Mouse (Mus musculus) heart, embryonic 13.5 days (tissue): ENCODE data around the gene Gli3. TPM values are rescaled to one million over a fixed set of nuclear protein-coding genes. Genes with fewer than 3 reads are reported as not detected.

Source experiments
- ATAC-seq: fragments of 200-750 bp; cut with Nextera tagmentation; 2 replicates; pipeline ENCODE4 v1.8.0; 2017; ENCODE audit warnings: moderate TSS enrichment; ENCODE audit not compliant: insufficient number of reproducible peaks, low FRiP score, low TSS enrichment; ENCODE audit errors: extremely low read depth
- H3K27ac ChIP-seq: fragments of 300-500 bp; sonication (generic); replicated peaks from 2 replicates; pipeline ENCODE4 v1.5.1; 2015; ENCODE audit warnings: moderate library complexity, mild to moderate bottlenecking, inconsistent platforms
- H3K27me3 ChIP-seq: fragments of 300-500 bp; sonication (generic); replicated peaks from 2 replicates; pipeline ENCODE4 v1.6.1; 2015; ENCODE audit warnings: mild to moderate bottlenecking, inconsistent platforms
- H3K36me3 ChIP-seq: fragments of 300-500 bp; sonication (generic); 2 replicates; pipeline ENCODE4 v1.6.1; 2015; ENCODE audit warnings: mild to moderate bottlenecking, inconsistent platforms
- H3K4me1 ChIP-seq: fragments of 300-500 bp; sonication (generic); 2 replicates; pipeline ENCODE4 v1.6.1; 2015; ENCODE audit warnings: inconsistent platforms
- H3K4me2 ChIP-seq: fragments of 300-500 bp; sonication (generic); 2 replicates; pipeline ENCODE4 v1.6.1; 2015; ENCODE audit warnings: inconsistent platforms, mild to moderate bottlenecking, moderate library complexity
- H3K4me3 ChIP-seq: fragments of 300-500 bp; sonication (generic); 2 replicates; pipeline ENCODE4 v1.5.1; 2015; ENCODE audit warnings: moderate library complexity, mild to moderate bottlenecking, inconsistent platforms
- H3K9ac ChIP-seq: fragments of 300-500 bp; sonication (generic); 2 replicates; pipeline ENCODE4 v1.6.1; 2015; ENCODE audit warnings: inconsistent platforms, mild to moderate bottlenecking, moderate library complexity
- H3K9me3 ChIP-seq: fragments of 300-500 bp; sonication (generic); 2 replicates; pipeline ENCODE4 v1.6.1; 2016; ENCODE audit warnings: inconsistent platforms
- WGBS: fragments of 180-500 bp; shearing (Covaris S2); methylation state at CpG from one replicate; pipeline ENCODE4 v1.1.7; 2015; ENCODE audit warnings: mixed read lengths; 5-methylcytosine and 5-hydroxymethylcytosine counted together
- polyA plus RNA-seq: library from polyadenylated mRNA; unstranded; fragments of >200 nt; fragmentation: Nextera tagmentation; extraction: Ambion mirVana; gene quantifications from 2 replicates; pipeline ENCODE4 v1.2.1, GENCODE M21; 2015

The Gli3 gene
- polyA plus RNA-seq, 1 experiment from 2014 or later = 7.4 TPM

DNA sequence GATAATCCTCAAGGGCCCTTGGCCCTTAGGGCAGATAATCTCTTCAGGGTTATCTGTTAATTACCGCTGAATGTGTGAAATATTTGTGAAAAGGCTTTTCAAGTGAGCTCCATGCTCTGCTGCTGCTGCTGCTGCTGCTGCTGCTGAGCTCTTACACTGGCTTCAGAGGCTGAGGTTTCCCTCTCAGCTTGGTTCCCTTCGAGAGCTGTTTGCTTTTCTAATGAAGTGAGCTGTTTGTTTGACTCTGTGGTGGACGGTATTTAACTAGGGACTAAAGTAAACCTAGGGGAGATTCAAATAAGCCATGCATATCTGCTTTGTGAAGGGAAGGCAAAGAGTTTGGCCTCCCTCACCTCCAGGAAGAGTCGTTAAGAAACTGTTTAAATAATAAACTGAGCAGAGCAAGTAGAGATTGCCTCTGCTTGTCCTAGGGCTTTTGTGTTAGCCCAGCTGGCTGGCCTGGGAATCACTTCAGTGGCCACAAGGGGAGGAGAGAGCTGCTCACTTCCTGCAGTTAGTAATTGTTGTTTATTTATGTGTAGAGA, 139.7 kb downstream of the Gli3 start:
- no peak for ATAC-seq
- Histone ChIP-seq H3K4me1 (peaks cover 22% of the 10 kb centered on the region), H3K27me3 (peaks cover 63% of the 10 kb centered on the region), H3K4me2 (no peak overlapping the region), H3K9ac (no peak overlapping the region), H3K36me3 (no peaks in the 10 kb centered on the region), H3K9me3 (no peaks in the 10 kb centered on the region), H3K4me3 (no peak overlapping the region), H3K27ac (no peak overlapping the region)
- 9% methylated on average over 4 of the region's 4 CpGs for WGBS

DNA sequence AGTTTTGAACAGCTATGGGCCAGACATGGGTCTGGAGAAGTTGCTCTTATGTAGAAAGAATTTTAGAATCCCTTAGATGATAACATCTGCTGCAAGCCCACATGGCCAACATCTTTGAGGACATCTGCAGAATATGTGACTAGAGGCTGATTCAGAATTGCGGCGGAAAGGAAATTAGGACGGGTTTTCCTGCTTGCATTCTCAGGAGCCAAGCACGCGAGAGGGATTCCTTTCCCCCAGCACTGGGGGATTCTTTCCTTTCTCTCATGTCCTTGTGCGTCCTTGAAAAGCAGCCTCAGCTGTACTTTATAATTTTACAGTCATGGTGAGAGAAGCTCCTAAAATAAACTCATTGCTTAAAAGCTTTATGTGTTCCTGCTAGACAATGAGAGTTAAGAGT, 141.0 kb downstream of the Gli3 start:
- Histone ChIP-seq H3K9ac (no peak overlapping the region), H3K4me3 (no peak overlapping the region), H3K27ac (no peak overlapping the region), H3K27me3 (peaks cover 53% of the 10 kb centered on the region), H3K4me2 (no peak overlapping the region), H3K9me3 (no peaks in the 10 kb centered on the region), H3K4me1 (peaks cover 17% of the 10 kb centered on the region), H3K36me3 (no peaks in the 10 kb centered on the region)
- 59% methylated on average over 6 of the region's 6 CpGs for WGBS
- ATAC-seq = no peak

DNA sequence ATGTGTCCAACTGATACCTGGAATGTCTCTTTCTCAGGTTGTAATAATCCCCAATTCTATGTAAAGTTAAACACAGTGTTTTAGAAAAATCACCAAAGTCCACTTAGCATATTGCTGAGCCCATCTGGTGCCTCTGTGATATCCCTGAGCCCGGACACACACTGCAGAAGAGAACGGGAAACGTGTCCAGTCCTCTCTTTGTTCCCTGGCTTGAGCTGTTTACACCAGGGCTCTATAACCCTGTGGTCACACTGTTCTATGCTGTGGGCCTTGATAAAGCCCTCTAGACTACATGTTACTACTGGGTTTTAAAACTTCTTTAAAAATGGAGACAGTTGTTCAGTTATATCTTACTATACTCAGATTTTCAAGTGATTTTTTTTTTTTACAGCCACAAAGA, 154.4 kb downstream of the Gli3 start:
- H3K4me3 ChIP-seq = no peak overlapping the region

DNA sequence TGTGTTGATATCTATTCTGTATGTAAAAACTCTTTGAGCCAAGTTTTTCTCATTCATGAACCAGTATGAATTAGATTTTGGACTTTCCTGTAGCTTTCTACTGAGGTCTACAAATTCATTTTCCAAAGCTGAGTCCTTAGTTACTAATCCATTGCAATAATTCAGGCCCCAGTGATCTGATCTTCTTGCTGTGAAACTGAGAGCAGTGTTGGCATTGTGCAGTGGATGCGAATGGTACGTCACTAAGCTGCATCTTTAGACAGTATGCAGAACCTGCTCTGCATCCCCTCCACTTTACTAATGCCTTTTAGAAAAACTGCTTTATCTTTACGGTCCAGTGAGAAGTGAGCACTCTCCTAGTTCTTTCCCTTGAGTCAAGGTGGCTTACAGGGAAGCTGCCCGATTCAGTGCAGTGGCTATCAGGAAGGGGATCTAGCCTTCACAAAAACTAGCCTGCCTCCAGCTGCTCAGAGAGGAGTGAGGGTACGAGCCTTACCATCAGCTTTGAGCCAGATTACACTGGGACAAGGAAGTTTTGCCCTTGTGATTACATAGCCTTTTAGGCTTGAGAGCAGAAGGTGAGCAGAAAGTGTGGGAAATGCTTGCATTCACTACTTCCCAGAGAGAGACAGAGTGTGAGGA, 155.1 kb downstream of the Gli3 start:
- Histone ChIP-seq H3K36me3 (no peaks in the 10 kb centered on the region), H3K4me1 (peaks cover 2% of the 10 kb centered on the region; the same call in 1 of the 2 replicates)
- no peak for ATAC-seq

More for the DNA sequence above, 154.4 kb downstream of the Gli3 start:
- Histone ChIP-seq H3K9me3 (no peaks in the 10 kb centered on the region), H3K27me3 (peaks cover 5% of the 10 kb centered on the region), H3K4me1 (peaks cover 2% of the 10 kb centered on the region; the same call in 1 of the 2 replicates), H3K27ac (no peak overlapping the region), H3K36me3 (no peaks in the 10 kb centered on the region), H3K9ac (no peak overlapping the region), H3K4me2 (no peak overlapping the region)
- WGBS = 61% methylated on average over 3 of the region's 3 CpGs
- no peak for ATAC-seq

DNA sequence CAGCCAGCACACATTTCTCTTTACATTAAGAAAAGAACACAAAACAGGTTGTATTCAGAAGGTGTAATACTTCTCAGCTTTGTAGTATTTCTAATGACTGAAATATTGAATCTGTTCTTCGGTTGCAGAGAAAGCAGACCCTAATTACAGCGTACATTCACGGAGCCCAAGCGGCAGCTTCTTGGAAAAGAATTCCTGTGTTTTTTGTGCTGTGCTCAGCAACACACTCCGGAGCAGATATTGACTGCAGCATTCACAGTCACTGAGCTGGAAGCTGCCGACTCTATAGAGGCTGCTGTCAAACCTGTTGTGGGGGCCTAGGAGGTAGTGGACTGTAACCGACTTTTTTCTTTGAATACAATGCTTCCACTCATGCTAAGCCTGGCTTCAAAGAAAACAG, 158.0 kb downstream of the Gli3 start:
- Histone ChIP-seq H3K9ac (no peak overlapping the region), H3K4me2 (no peak overlapping the region), H3K27me3 (peaks cover 19% of the 10 kb centered on the region), H3K9me3 (no peaks in the 10 kb centered on the region), H3K27ac (no peak overlapping the region), H3K4me3 (no peak overlapping the region), H3K36me3 (no peaks in the 10 kb centered on the region), H3K4me1 (peaks cover 14% of the 10 kb centered on the region)
- 76% methylated on average over 7 of the region's 7 CpGs for WGBS
- ATAC-seq = no peak

More for the DNA sequence above, 155.1 kb downstream of the Gli3 start:
- no peak overlapping the region for H3K4me2 ChIP-seq
- peaks cover 8% of the 10 kb centered on the region for H3K27me3 ChIP-seq
- H3K9ac ChIP-seq = no peak overlapping the region
- no peak overlapping the region for H3K4me3 ChIP-seq
- WGBS = 53% methylated on average over 5 of the region's 5 CpGs
- H3K9me3 ChIP-seq = no peaks in the 10 kb centered on the region
- H3K27ac ChIP-seq = no peak overlapping the region

DNA sequence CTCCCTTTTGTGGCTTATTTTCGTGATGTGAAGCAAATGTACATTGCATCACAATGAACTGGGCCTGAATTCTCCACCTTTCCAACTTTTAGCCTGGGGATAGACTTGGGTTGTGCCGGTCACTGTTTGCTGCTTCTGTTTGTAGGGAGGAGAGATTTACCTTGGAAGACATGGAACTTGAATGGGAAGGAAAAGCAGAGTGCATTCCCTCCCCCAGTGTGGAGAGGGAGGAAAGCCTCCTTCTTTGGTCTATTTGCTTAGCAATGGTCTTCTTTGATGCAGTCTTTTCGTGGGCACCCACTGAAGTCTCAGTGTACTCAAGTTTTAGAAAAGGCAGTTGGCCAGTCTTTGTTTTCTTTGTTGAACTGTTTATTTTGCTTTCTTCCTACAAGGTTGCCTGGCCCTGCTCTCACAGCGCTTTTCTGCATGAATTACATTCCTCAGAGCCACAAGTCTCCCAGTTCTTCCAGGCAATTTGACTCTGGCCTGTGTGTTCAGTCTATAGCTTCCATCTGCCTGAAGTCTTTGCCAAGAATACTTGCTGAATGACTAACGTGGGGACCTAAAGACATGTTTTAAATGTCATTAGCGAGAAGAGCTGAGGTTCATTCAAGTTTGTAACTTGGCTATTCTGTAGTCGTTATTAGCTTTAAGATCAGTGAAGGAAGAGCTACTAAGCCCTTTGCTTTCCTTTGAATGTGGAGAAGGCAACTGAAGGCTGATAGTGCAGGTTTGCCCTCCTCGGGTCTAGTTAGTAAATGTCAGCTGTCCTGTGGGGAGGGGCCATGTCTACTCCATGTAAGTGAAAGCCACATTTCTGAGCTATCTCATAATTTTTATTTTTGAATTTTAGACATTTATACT, 161.7 kb downstream of the Gli3 start:
- Histone ChIP-seq H3K27me3 (peaks cover 19% of the 10 kb centered on the region), H3K4me3 (no peak overlapping the region), H3K4me1 (peaks cover 15% of the 10 kb centered on the region), H3K4me2 (no peak overlapping the region), H3K27ac (0 out of 2 replicates have a peak overlapping the region, but pooled peaks have one; percentile 15), H3K9ac (no peak overlapping the region), H3K36me3 (no peaks in the 10 kb centered on the region), H3K9me3 (no peaks in the 10 kb centered on the region)
- no peak for ATAC-seq
- 47% methylated on average over 8 of the region's 8 CpGs for WGBS

DNA sequence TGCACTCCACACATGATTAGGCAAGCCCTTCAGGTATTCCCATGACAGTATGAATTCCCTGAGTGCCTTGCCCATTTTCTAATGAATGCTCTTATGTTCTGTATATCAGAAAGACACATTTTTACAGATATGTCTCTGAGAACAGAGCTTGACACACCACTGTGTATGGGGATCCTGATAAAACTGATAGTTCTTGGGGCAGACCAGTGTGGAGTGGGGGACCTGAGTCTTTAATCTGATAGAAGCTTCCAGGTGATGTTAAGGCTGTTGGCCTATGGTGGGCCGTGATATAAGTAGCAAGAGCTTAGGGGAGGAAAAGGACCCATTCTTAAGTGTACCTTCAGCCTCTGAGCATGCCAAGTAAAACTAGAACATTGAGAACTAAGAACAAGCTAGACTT, 178.5 kb downstream of the Gli3 start:
- 91% methylated on average over 1 of the region's 1 CpGs for WGBS
- no peak for ATAC-seq
- peaks cover 22% of the 10 kb centered on the region for H3K36me3 ChIP-seq
- no peaks in the 10 kb centered on the region for H3K27me3 ChIP-seq
- no peaks in the 10 kb centered on the region for H3K9me3 ChIP-seq
- H3K4me3 ChIP-seq = no peak overlapping the region
- H3K4me1 ChIP-seq = peaks cover 10% of the 10 kb centered on the region
- no peak overlapping the region for H3K9ac ChIP-seq
- no peak overlapping the region for H3K4me2 ChIP-seq
- no peak overlapping the region for H3K27ac ChIP-seq

DNA sequence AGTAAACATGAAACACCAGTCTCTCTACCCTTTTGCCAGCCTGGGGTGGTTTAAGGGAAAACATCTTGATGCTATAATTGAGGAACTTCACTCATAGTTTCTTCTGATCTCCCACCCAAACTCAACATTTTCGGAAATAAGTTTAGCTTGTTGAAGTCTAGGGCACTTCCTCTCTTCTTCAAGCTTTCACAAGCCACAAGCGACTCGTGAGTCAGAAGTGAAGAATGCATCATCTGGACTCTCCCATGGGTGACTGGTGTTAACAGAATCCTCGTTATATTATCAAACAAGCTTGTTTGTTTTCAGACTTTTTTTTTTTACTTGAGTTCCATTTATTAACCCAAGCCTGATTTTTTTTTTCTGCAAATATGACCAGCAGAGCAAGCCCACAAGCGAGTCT, 197.5 kb downstream of the Gli3 start:
- Histone ChIP-seq H3K9me3 (no peaks in the 10 kb centered on the region), H3K4me3 (no peak overlapping the region), H3K9ac (no peak overlapping the region), H3K4me2 (no peak overlapping the region), H3K27me3 (peaks cover 61% of the 10 kb centered on the region), H3K36me3 (peaks cover 28% of the 10 kb centered on the region), H3K4me1 (peaks cover 28% of the 10 kb centered on the region), H3K27ac (no peak overlapping the region)
- ATAC-seq = no peak
- 70% methylated on average over 5 of the region's 5 CpGs for WGBS

DNA sequence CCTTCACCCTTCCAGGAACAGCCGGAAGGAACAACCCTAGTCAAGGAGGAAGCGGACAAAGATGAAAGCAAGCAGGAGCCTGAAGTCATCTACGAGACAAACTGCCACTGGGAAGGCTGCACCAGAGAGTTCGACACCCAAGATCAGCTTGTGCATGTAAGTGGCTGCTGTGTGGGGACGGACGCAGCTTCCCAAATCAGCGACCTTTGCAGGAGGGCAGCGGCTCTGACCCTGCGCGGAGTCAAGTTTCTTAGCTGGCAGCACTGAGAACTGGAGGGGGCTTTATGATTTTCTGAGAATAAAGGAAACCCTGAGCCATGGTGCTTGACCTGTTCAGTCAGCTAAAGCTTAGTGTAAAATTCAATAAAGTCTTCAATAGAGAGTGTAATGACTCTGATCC, 199.3 kb downstream of the Gli3 start:
- 61% methylated on average over 10 of the region's 10 CpGs for WGBS
- Histone ChIP-seq H3K4me1 (peaks cover 43% of the 10 kb centered on the region), H3K36me3 (peaks cover 28% of the 10 kb centered on the region), H3K27me3 (peaks cover 74% of the 10 kb centered on the region), H3K4me2 (no peak overlapping the region), H3K27ac (no peak overlapping the region), H3K4me3 (no peak overlapping the region), H3K9ac (no peak overlapping the region), H3K9me3 (no peaks in the 10 kb centered on the region)
- no peak for ATAC-seq

DNA sequence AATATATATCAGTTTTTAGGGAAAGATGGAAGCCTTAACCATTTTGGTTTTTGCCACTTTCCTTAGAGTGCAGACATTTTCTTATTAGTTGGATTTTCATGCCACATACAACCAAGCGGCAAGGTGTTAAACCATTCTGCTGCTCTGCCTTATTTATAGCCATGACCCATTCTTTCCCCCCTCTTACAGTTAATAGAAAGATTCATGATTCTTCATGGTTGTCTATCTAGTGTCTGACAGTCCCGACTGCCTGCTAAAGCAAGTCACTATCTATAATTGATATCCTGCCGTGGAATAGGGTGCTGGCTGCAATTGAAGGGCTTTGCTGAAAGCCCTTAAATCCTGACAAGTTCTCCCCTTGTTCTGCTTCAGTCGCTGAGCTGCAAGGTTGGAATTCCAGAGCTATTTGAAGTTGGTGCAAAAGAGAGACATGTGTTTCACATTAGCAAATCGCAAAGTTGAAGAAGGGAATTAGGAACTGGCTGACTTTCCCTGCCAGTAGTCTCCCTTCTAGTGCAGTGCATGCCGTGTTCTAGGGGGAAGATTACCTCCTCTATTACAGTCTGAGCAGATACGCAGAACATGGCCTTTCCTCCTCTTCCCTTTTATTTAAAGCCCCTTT, 201.7 kb downstream of the Gli3 start:
- Histone ChIP-seq H3K27me3 (peaks cover 80% of the 10 kb centered on the region), H3K4me1 (peaks cover 42% of the 10 kb centered on the region), H3K27ac (peak overlapping the region; percentile 46; the same call in 1 of the 2 replicates), H3K9ac (no peak overlapping the region), H3K4me3 (no peak overlapping the region), H3K4me2 (peak overlapping the region; percentile 29; the same call in 1 of the 2 replicates), H3K36me3 (peaks cover 27% of the 10 kb centered on the region), H3K9me3 (no peaks in the 10 kb centered on the region)
- ATAC-seq = peak; percentile 31; the same call in 1 of the 2 replicates
- 14% methylated on average over 7 of the region's 7 CpGs for WGBS

DNA sequence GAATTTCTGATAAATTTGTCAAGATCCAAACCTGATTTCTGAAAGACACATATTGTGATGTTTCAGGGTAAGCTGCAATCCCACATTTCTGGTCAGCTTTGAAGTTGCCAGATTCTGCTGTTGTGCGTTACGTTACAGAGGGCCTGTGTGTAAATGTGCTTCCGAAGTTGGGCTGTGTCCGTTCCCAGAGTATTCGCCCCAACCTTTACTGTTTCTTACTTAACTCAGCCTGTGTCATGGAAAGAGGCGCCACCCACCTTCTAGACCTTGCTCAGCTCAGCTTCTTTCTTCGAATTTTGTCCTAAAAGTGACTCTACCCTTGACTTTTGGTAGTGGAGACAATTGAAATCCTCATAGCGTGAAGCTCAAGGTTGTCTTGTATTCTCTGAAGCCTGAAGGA, 202.5 kb downstream of the Gli3 start:
- no peak overlapping the region for H3K4me2 ChIP-seq
- H3K9me3 ChIP-seq = no peaks in the 10 kb centered on the region
- H3K27ac ChIP-seq = no peak overlapping the region
- no peak for ATAC-seq
- 80% methylated on average over 8 of the region's 8 CpGs for WGBS
- H3K4me3 ChIP-seq = no peak overlapping the region
- peaks cover 41% of the 10 kb centered on the region for H3K4me1 ChIP-seq
- peaks cover 80% of the 10 kb centered on the region for H3K27me3 ChIP-seq
- peaks cover 19% of the 10 kb centered on the region for H3K36me3 ChIP-seq
- H3K9ac ChIP-seq = no peak overlapping the region
